Mouse (Mus musculus) ES-Bruce4 (cell line): ENCODE results near the gene Atp1a1. TPM values are rescaled to one million over a fixed set of nuclear protein-coding genes. Genes with fewer than 3 reads are reported as not detected.
A peak's percentile ranks its signal among the peaks of the same experiment; 100 is the strongest.

Experiments used
- H3K27ac ChIP-seq: 2 replicates; pipeline ENCODE4 v1.5.1; 2012; ENCODE audit warnings: low read length, inconsistent platforms; ENCODE audit not compliant: insufficient read depth
- H3K27me3 ChIP-seq: 2 replicates; pipeline ENCODE4 v1.6.1; 2012; ENCODE audit warnings: mild to moderate bottlenecking, low read length, inconsistent platforms; ENCODE audit not compliant: control insufficient read depth, poor library complexity, insufficient read depth, severe bottlenecking
- H3K36me3 ChIP-seq: 2 replicates; pipeline ENCODE4 v1.6.1; 2012; ENCODE audit warnings: inconsistent platforms, mild to moderate bottlenecking, low read length, moderate library complexity; ENCODE audit not compliant: control insufficient read depth, poor library complexity, insufficient read depth, severe bottlenecking
- H3K4me1 ChIP-seq: one replicate; pipeline ENCODE4 v1.8.1; 2011; ENCODE audit warnings: low read length; ENCODE audit not compliant: control insufficient read depth, insufficient read depth
- H3K4me3 ChIP-seq: 2 replicates; pipeline ENCODE4 v1.5.1; 2011; ENCODE audit warnings: low read depth, mild to moderate bottlenecking, low read length
- H3K9ac ChIP-seq: 2 replicates; pipeline ENCODE4 v1.6.1; 2012; ENCODE audit warnings: low read depth, mild to moderate bottlenecking, inconsistent platforms; ENCODE audit not compliant: poor library complexity, severe bottlenecking
- H3K9me3 ChIP-seq: replicated peaks from 2 replicates; pipeline ENCODE4 v1.6.1; 2012; ENCODE audit warnings: mild to moderate bottlenecking, low read length, inconsistent platforms; ENCODE audit not compliant: control insufficient read depth, poor library complexity, insufficient read depth, severe bottlenecking
- CTCF ChIP-seq: IDR thresholded peaks from one replicate; pipeline ENCODE4 v1.8.1; 2011; ENCODE audit warnings: low read depth, low read length
- EP300 ChIP-seq: IDR thresholded peaks from 2 replicates; pipeline ENCODE4 v1.6.1; 2011; ENCODE audit warnings: low read depth, low read length; ENCODE audit not compliant: insufficient read depth
- POLR2A ChIP-seq: IDR thresholded peaks from one replicate; pipeline ENCODE4 v1.8.1; 2011; ENCODE audit warnings: low read length; ENCODE audit not compliant: insufficient read depth
- polyA plus RNA-seq: library from polyadenylated mRNA; stranded (reverse); fragments of >200 nt; gene quantifications from 2 replicates; pipeline ENCODE4 v1.2.4, GENCODE M21; 2011; ENCODE audit warnings: low read depth; ENCODE audit not compliant: missing spikeins, insufficient read depth, insufficient read length

Gene Atp1a1
- 220 and 230 TPM in 2 replicates for polyA plus RNA-seq

DNA sequence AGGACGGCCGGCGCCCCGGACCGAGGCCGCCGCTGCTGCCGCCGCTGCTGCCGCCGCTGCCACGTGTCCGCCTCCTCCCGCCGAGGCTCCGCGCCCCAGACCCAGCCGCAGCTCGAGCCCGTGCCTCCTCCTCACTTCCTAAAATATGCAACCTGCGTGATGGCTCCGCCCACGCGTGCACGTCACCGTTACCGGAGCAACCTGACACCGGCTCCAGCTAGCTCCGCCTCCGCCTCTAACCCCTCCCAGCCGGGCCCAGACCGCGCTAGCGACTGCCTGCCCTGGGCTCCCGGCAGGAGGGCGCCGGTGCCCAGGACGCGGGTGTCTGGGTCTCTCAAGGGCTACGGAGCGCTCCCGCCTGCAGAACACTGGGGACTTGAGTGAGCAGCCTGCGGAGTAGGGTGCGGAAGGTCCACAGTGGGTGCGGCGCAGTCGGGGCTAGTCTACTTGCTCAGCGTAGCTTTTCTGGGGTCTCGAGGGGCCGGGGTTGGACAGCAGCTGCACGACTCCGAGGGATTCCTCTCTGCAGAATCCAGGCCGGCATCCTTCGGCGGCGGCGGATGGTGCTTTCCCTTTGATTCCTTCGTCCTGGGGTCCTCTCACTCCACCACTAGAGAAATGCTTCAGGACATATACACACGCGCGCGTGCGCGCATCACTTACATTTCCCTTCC is at the start of gene Atp1a1:
Atp1a1 (minus strand) TSS at position 135 of the 674 bp plus-strand sequence.
- Histone ChIP-seq H3K9me3 (no peaks in the 10 kb centered on the region), H3K4me3 (peak within 1 kb of the TSS; percentile 90), H3K36me3 (no peaks in the 10 kb centered on the region), H3K27ac (no peak within 1 kb of the TSS), H3K4me1 (peaks cover 1% of the 10 kb centered on the region), H3K27me3 (no peaks in the 10 kb centered on the region), H3K9ac (peak within 1 kb of the TSS; percentile 90)
- TF ChIP-seq POLR2A (peak; percentile 93), CTCF (no peak), EP300 (0 out of 2 replicates have a peak, but pooled peaks have one; percentile 38)

DNA sequence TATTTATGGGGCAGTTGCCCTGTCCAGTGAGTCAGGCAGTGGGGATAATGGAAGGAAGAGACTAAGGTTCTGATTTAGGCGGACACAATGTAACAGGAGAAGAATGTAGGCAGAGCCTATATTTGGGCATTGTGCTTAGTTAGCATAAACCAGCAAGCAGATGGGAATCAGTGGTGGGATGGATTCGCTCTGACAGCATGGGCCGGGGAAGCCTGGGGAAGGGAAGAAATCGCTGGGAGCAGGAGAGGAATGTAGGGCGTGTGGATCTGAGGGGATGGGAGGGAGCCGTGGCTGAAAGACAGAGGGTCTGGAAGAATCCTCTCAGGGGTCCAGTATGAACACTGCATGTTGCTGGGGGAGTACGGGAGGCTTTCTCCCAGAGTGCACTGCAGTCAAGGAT is 49.0 kb upstream of the Atp1a1 start:
- H3K9ac ChIP-seq, result no peak overlapping the region
- H3K4me3 ChIP-seq, result no peak overlapping the region
- TF ChIP-seq POLR2A (no peak), EP300 (no peak), CTCF (no peak)
- H3K9me3 ChIP-seq, result no peaks in the 10 kb centered on the region
- H3K27me3 ChIP-seq, result no peaks in the 10 kb centered on the region
- H3K27ac ChIP-seq, result no peak overlapping the region
- H3K36me3 ChIP-seq, result no peaks in the 10 kb centered on the region
- H3K4me1 ChIP-seq, result no peaks in the 10 kb centered on the region

DNA sequence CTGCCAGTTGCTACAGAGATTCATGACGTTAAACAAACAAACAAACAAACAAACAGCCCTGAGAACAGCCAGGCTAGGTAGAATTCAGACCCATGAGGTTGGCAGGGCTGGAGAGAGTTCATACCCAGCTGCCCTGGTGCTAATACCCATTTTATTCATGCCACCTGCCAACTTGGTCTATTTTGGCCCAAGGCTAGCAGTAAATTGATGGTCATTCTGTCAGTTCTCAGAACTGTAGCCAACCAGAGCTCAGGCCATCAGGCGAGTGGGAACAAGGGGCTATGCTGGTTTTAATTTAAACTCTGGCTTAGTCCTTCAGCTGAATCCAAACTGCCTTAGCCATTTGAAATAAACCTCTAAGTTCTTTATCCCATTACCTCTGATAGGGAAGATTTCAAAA is 48.5 kb upstream of the Atp1a1 start:
- Histone ChIP-seq H3K36me3 (no peaks in the 10 kb centered on the region), H3K4me3 (no peak overlapping the region), H3K27ac (no peak overlapping the region), H3K4me1 (no peaks in the 10 kb centered on the region), H3K9ac (no peak overlapping the region), H3K27me3 (no peaks in the 10 kb centered on the region), H3K9me3 (no peaks in the 10 kb centered on the region)
- no peak for TF ChIP-seq CTCF

DNA sequence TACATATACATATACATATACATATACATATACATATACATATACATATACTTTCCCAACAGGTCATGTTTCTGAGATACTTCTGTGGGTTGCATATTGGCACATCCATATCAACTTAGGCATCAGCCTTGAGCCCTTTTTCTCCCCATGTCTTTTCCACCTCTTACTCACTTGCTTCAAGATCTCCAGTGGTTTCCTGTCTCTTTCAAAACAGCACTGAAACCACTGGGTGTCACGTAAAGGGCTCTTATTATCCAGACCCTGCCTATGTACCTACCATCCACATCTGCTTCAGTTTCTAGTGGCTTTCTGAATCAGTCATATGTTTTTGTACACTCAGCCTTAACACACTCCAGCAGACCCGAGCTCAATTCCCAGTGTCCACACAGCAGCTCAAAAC is 45.8 kb upstream of the Atp1a1 start:
- no peaks in the 10 kb centered on the region for H3K9me3 ChIP-seq
- no peaks in the 10 kb centered on the region for H3K27me3 ChIP-seq
- no peaks in the 10 kb centered on the region for H3K4me1 ChIP-seq
- H3K27ac ChIP-seq, result no peak overlapping the region
- H3K36me3 ChIP-seq, result no peaks in the 10 kb centered on the region
- no peak overlapping the region for H3K4me3 ChIP-seq
- TF ChIP-seq CTCF (no peak), EP300 (no peak), POLR2A (no peak)
- H3K9ac ChIP-seq, result no peak overlapping the region

DNA sequence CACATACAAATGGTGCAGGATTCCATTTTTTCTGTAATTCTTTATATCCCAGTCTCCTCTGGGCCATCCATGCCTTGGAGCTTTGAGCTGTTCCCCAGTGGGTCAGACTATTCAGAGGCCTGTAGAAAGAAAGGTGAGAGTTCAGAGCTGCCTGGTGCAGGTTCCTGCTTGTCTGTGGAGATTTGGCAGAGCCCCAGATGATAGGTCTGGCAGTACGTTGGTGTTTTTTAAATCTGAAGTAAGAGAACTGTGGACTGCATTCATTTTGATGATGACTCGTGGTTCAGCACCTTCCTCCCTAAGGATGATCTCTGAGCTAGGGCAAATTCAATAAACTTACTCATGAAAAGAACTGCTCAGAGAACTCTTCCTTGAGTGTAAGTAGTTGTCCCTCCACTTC is 44.8 kb upstream of the Atp1a1 start:
- Histone ChIP-seq H3K9ac (no peak overlapping the region), H3K36me3 (no peaks in the 10 kb centered on the region), H3K9me3 (no peaks in the 10 kb centered on the region), H3K4me3 (no peak overlapping the region), H3K27me3 (no peaks in the 10 kb centered on the region), H3K4me1 (no peaks in the 10 kb centered on the region), H3K27ac (no peak overlapping the region)
- TF ChIP-seq CTCF, result no peak
- no peak for TF ChIP-seq POLR2A
- no peak for TF ChIP-seq EP300

DNA sequence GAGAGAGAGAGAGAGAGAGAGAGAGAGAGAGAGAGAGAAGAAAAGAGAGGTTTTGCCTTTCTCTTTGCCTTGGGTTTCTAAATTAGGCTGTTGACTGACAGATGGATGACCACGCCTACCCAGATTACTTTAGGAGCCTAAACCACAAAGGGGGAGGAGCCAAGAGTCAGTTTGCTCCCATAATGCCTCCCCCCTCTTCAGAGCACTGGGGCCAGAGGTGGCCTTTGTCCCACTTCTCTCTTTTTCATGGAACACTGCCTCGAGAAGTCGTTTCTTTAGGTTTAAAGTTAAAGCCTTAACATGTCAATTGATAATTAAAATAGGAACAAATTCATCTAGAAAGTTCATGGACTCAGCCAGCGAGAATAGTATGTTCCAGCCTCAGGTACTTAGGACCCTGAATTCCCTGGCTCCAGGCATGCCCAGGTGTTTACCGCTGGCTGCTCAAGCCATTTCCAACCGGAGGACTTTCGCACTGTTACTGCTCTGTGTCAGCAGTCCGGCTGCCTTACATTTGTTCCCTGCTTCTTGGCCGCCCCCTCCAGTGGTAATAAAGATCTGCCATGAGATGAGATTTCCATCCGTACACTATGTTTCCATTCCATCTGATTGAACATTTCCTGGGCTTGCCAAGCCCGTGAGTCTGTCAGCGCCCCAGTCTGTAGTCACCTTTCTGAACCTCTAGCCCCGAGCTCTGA is 43.8 kb upstream of the Atp1a1 start:
- H3K27me3 ChIP-seq, result no peaks in the 10 kb centered on the region
- H3K4me3 ChIP-seq, result no peak overlapping the region

More for the DNA sequence above, 43.8 kb upstream of the Atp1a1 start:
- H3K27ac ChIP-seq, result no peak overlapping the region
- no peak overlapping the region for H3K9ac ChIP-seq
- TF ChIP-seq POLR2A (no peak), EP300 (no peak), CTCF (no peak)
- no peaks in the 10 kb centered on the region for H3K36me3 ChIP-seq
- no peaks in the 10 kb centered on the region for H3K9me3 ChIP-seq
- no peaks in the 10 kb centered on the region for H3K4me1 ChIP-seq
